Mouse (Mus musculus): Measurements from ENCODE around the gene Rrp12.

GRCm38 (mm10) chr19:41839685-41840084, 56.3 kb downstream of the Rrp12 start:
- TF ChIP-seq CTCF (IDR thresholded peaks at IDR 0.05; ENCODE audit: extremely low read depth, insufficient read length, insufficient replicate concordance, low read depth, low read length) (no peak), POLR2A (IDR thresholded peaks at IDR 0.05; ENCODE audit: low read depth, low read length) (no peak)

All from small intestine, adult 2 months (tissue).